Mouse (Mus musculus) right cerebral cortex, adult 18-20 months (tissue): ENCODE measurements at regions not wholly inside any gene's neighbourhood (a gene's known extent, or its start where the extent isn't known, plus 50 kb on each side); places are given as distances from the start of the nearest gene placed in this dataset.
"Not testable (repeated sequence)": the region's sequence is repeated elsewhere in the genome, so short reads cannot be mapped to it uniquely, and the experiment has no call there.

Experiments used
- DNase-seq: peaks from one replicate; pipeline ENCODE4 v3.0.0; 2022; ENCODE audit warnings: mixed read lengths

GRCm38 (mm10) chr19:9338971-9339370 is 203.5 kb upstream of the Asrgl1 start:
- not testable (repeated sequence) for DNase-seq

DNA sequence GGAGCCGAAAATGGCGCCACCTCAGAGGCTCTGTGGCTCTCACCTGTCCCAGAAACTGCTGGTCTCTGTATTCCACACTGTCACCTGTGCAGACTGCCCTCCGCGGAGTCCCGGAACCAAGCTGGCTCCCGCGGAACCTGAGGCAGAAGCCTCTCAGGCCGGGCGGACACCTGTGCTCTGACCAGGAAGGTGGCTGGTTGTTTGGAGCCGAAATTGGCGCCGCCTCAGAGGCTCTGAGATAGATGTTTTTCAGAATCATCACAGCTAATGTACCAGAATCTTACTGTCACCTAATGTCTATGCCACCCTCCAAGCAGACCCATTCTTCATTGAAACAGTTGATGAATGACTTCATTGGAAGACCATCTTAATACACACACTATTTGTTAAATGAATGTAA is 202.0 kb upstream of the Asrgl1 start:
- not testable (repeated sequence) for DNase-seq

GRCm38 (mm10) chr19:9317932-9318331 is 182.5 kb upstream of the Asrgl1 start:
- not testable (repeated sequence) for DNase-seq

DNA sequence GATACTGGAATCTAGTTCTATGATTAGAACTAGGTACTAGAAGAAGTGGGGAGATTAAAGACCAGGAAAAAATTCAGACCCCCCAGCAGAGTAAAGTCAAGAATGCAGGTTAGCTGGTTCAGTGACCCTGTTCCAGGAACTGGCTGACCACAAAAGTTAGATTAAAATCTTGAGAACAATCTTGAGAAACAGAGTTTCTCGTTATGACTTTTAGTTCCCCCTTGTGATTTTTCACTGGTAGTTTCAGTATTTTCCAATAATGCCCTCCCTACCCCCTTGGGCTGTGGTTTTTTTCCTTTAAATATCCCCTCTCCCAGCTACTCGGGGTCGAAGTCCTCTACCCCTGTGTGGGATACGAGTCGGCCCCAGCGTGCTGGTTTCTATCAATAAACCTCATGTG is 180.7 kb upstream of the Asrgl1 start:
- not testable (repeated sequence) for DNase-seq

DNA sequence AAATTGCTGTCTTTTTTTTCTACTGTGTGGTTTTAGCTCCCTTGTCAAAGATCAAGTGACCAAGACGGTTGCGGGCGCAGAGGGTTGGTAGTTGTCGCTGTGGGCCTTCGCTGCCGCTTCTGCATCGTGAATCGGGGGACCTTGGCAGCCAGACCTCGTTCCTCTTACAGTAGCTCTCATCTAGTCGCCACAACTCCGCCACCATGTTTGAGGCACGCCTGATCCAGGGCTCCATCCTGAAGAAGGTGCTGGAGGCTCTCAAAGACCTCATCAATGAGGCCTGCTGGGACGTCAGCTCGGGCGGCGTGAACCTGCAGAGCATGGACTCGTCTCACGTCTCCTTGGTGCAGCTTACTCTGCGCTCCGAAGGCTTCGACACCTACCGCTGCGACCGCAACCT is 147.7 kb upstream of the Asrgl1 start:
- peak; percentile 3 for DNase-seq

GRCm38 (mm10) chr19:9234676-9235075 is 99.2 kb upstream of the Asrgl1 start:
- not testable (repeated sequence) for DNase-seq
